Mouse (Mus musculus) naive thymus-derived CD4-positive, alpha-beta T cell, adult 2 months (primary cell): ENCODE measurements around the gene Sall1.

Experiments used
- DNase-seq: peaks from one replicate; pipeline ENCODE4 v3.0.0-alpha.2; 2011; ENCODE audit warnings: low read depth

Sall1 gene

GRCm38 (mm10) chr8:88991780-88992509 lies 52.0 kb downstream of the Sall1 start:
- DNase-seq: no peak

GRCm38 (mm10) chr8:88991176-88991575 lies 52.8 kb downstream of the Sall1 start:
- DNase-seq: no peak

GRCm38 (mm10) chr8:88989002-88989401 lies 55.0 kb downstream of the Sall1 start:
- no peak for DNase-seq

GRCm38 (mm10) chr8:88983468-88983867 lies 60.5 kb downstream of the Sall1 start:
- no peak for DNase-seq
